Mouse (Mus musculus): ENCODE measurements at regions not wholly inside any gene's neighbourhood (a gene's known extent, or its start where the extent isn't known, plus 50 kb on each side); places are given as distances from the start of the nearest gene placed in this dataset.

DNA sequence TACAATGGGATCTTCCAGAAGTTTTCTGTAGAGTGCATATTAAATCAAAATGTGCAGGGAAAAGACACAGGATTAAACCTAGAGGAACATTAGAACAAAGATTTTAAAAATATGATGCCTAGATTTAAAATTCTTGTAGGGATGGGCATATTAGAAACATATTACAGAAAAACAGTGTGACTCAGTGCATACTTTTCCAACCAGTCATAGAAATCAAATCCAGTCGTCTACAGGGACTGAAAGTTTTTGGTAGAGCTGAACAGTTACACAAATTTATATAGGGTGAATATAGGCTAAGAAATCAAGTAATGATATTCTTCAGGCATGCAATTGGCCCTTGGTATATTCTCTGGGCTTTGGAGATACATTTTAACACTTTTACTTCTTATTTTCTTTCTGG, 845.3 kb upstream of the Rgs18 start:
- no peak for ATAC-seq (ENCODE audit: low TSS enrichment)

DNA sequence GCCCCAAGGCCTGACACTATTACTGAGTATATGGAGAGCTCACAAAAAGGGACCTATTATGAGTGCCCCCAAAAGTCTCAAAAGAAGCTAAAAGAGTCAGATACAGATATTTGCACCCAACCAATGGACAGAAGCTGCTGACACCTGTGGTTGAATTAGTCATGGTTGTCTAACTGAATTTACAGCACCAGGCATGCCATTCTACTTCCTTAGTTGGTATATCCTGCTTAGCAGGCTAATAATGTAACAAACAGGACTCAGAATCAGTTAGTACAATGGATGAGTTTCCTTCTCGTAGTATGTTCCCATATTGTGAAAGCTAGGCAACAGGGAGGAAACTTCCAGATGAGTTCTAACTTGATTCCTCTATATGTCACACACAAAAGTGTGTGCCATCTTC, 839.1 kb upstream of the Rgs18 start:
- ATAC-seq (ENCODE audit: low TSS enrichment) = no peak

DNA sequence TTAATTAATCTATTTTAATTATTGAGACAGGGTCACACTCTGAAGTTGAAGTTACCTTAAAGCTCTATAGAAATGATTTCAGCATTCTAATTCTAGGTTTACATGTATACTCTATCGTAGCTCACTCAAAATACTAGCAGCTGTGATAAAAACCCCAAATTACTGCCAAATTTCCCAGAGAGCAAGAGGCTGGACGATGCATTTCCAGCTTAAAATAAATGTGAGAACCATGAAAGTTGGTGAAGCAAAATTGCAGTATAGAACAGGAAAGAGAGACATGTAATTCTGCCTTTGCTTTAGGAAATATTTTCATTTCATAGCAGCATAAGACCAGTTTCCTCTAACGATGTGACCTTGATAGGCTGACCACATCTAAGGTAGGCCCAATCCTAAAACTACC, 821.7 kb upstream of the Rgs18 start:
- peak; percentile 90 for ATAC-seq (ENCODE audit: low TSS enrichment)

DNA sequence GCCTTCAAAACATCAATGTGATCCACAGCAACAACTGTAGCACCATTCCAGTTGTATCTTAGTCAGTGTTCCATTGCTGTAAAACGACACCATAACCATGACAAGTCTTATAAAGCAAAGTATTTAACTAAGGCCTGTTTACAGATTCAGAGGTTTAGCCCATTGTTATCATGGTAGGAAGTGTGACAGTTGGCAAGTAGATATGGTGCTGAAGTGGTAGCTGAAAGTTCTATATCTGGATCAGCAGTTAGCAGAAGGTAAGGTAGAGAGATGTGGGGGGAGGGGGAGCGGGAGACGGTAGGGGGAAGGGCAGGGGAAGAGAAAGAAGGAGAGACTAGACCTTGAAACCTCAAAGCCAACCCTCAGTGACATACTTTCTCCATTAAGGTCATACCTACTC, 804.2 kb upstream of the Rgs18 start:
- ATAC-seq (ENCODE audit: low TSS enrichment) = no peak

DNA sequence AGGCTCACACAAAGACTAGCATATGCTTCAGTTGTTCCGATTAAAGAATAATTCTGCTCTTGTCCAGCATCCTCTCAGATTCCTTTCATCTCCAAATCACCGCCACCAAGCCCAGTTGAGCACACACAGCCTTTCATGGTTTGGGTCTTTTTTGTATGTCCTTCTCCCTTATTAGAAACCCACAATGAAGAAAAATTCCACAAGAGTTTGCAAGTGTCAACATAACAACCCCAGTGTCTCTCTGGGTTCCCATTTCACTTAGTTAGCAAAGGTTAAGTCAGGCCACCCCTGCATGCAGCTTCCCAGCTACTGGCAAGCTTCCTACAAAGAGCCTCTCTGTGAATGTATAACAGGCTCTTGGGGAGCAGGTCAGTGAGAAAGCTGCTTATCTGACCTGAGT, 794.8 kb upstream of the Rgs18 start:
- ATAC-seq (ENCODE audit: low TSS enrichment) = no peak

DNA sequence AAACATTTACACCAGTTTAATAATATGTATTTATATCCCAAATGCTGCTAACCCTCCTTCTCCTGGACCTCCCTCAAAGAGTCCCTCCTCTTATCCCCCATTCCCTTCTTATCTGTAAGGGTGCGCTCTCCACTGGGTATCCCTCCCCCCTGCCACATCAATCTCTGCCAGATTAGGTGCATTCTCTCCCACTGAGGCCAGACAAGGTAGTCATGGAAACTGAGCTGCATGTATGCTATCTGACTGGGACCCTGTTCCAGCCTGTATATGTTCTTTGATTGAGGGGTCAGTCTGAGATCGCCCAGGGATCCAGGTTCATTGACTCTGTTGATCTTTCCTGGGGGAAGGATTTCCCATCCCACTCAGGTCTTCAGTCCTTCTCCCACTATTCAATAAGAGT, 786.1 kb upstream of the Rgs18 start:
- no peak for ATAC-seq (ENCODE audit: low TSS enrichment)

All from frontal cortex, adult (tissue).